Mouse (Mus musculus) midbrain, embryonic 15.5 days (tissue): ENCODE data around the gene Kcnh4. TPM values are rescaled to one million over a fixed set of nuclear protein-coding genes. Genes with fewer than 3 reads are reported as not detected.

Source experiments
- ATAC-seq: fragments of 200-750 bp; cut with Nextera tagmentation; replicated peaks from 2 replicates; pipeline ENCODE4 v1.8.0; 2017; ENCODE audit warnings: moderate TSS enrichment
- H3K27ac ChIP-seq: fragments of 300-500 bp; sonication (generic); 2 replicates; pipeline ENCODE4 v1.5.1; 2015; ENCODE audit warnings: mild to moderate bottlenecking, inconsistent platforms
- H3K27me3 ChIP-seq: fragments of 300-500 bp; sonication (generic); replicated peaks from 2 replicates; pipeline ENCODE4 v1.6.1; 2015; ENCODE audit warnings: inconsistent platforms
- H3K36me3 ChIP-seq: fragments of 300-500 bp; sonication (generic); replicated peaks from 2 replicates; pipeline ENCODE4 v1.6.1; 2015; ENCODE audit warnings: inconsistent platforms
- H3K4me1 ChIP-seq: fragments of 300-500 bp; sonication (generic); 2 replicates; pipeline ENCODE4 v1.6.1; 2015; ENCODE audit warnings: inconsistent platforms
- H3K4me2 ChIP-seq: fragments of 300-500 bp; sonication (generic); 2 replicates; pipeline ENCODE4 v1.6.1; 2015; ENCODE audit warnings: inconsistent platforms, mild to moderate bottlenecking, moderate library complexity
- H3K4me3 ChIP-seq: fragments of 300-500 bp; sonication (generic); 2 replicates; pipeline ENCODE4 v1.5.1; 2015; ENCODE audit warnings: mild to moderate bottlenecking, inconsistent platforms
- H3K9ac ChIP-seq: fragments of 300-500 bp; sonication (generic); 2 replicates; pipeline ENCODE4 v1.6.1; 2015; ENCODE audit warnings: mild to moderate bottlenecking, inconsistent platforms
- H3K9me3 ChIP-seq: fragments of 300-500 bp; sonication (generic); 2 replicates; pipeline ENCODE4 v1.6.1; 2016; ENCODE audit warnings: inconsistent platforms
- WGBS: fragments of 180-500 bp; shearing (Covaris S2); methylation state at CpG from one replicate; pipeline ENCODE4 v1.1.7; 2015; ENCODE audit warnings: mixed read lengths; 5-methylcytosine and 5-hydroxymethylcytosine counted together
- polyA plus RNA-seq: library from polyadenylated mRNA; unstranded; fragments of >200 nt; fragmentation: Nextera tagmentation; extraction: Ambion mirVana; gene quantifications from 2 replicates; pipeline ENCODE4 v1.2.1, GENCODE M21; 2015

The Kcnh4 gene
- polyA plus RNA-seq, 1 experiment from 2014 or later = 13.6 TPM

- peak overlapping the region; percentile 77 for H3K4me2 ChIP-seq
- peak; percentile 50 for ATAC-seq
- WGBS = under 1% methylated on average over 35 of the region's 35 CpGs
- H3K4me1 ChIP-seq = peaks cover 28% of the 10 kb centered on the region
- H3K9ac ChIP-seq = peak overlapping the region; percentile 77
- H3K27me3 ChIP-seq = no peaks in the 10 kb centered on the region
- peak overlapping the region; percentile 76 for H3K4me3 ChIP-seq
- no peaks in the 10 kb centered on the region for H3K9me3 ChIP-seq
- peak overlapping the region; percentile 74 for H3K27ac ChIP-seq
- peaks cover 9% of the 10 kb centered on the region; the same call in 1 of the 2 replicates for H3K36me3 ChIP-seq
Observed at GRCm38 (mm10) chr11:100758707-100759610, 783 bp downstream of the Kcnh4 start.

- H3K9me3 ChIP-seq = no peaks in the 10 kb centered on the region
- no peak overlapping the region for H3K4me3 ChIP-seq
- 90% methylated on average over 12 of the region's 12 CpGs for WGBS
- peak overlapping the region; percentile 77 for H3K4me2 ChIP-seq
- ATAC-seq = no peak
- no peaks in the 10 kb centered on the region for H3K27me3 ChIP-seq
- H3K36me3 ChIP-seq = peaks cover 9% of the 10 kb centered on the region; the same call in 1 of the 2 replicates
- H3K27ac ChIP-seq = no peak overlapping the region
- peaks cover 28% of the 10 kb centered on the region for H3K4me1 ChIP-seq
- no peak overlapping the region for H3K9ac ChIP-seq
Observed at GRCm38 (mm10) chr11:100757566-100757965, 2.2 kb downstream of the Kcnh4 start.

DNA sequence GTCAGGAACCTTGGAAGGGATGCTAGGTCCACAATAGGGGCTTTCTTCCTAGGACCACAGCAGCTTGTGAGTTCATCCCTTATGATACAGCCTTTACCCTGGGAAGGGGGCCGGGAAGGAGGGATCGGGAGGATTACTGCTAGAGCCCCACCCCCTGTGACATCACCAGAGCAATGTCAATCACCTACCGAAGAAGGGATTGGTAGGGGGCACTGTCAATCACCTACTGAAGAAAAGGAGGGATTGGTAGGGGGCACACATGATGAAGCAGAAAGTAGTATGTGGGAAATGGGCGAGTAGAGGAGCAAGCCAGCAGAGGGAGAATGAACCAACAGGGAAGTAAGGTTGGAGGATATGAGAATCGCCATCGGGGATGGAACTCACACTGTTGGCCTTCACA is 3.3 kb downstream of the Kcnh4 start:
- 72% methylated on average over 6 of the region's 6 CpGs for WGBS
- Histone ChIP-seq H3K36me3 (peaks cover 14% of the 10 kb centered on the region), H3K9me3 (no peaks in the 10 kb centered on the region)

DNA sequence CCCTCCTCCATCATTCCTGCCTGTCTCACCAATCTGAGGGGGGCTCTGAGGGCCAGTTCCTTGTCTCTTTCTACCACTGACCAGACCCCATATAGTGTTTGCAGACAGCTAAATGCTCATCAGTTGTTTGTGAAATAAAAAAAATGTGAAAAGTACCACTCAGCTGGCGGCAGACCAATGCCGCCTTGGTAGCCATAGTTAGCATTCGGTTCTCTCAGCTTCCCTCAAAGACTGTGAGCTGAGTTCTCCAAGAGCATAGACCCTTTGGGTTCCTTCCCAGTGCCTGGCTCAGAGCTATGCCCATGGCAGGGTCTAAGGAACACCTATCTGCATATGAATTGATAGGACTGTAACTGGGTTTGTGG is 5.1 kb downstream of the Kcnh4 start:
- Histone ChIP-seq H3K9me3 (no peaks in the 10 kb centered on the region), H3K27me3 (0 out of 2 replicates have a peak, but pooled peaks cover 1% of the 10 kb centered on the region), H3K4me3 (no peak overlapping the region), H3K36me3 (peaks cover 16% of the 10 kb centered on the region), H3K4me2 (no peak overlapping the region), H3K27ac (no peak overlapping the region), H3K9ac (no peak overlapping the region), H3K4me1 (peaks cover 18% of the 10 kb centered on the region)
- ATAC-seq = no peak
- 93% methylated on average over 3 of the region's 3 CpGs for WGBS

More for the DNA sequence above, 3.3 kb downstream of the Kcnh4 start:
- H3K27ac ChIP-seq = no peak overlapping the region
- H3K4me1 ChIP-seq = peaks cover 28% of the 10 kb centered on the region
- H3K4me2 ChIP-seq = no peak overlapping the region
- no peaks in the 10 kb centered on the region for H3K27me3 ChIP-seq
- no peak overlapping the region for H3K4me3 ChIP-seq
- H3K9ac ChIP-seq = no peak overlapping the region
- ATAC-seq = no peak

GRCm38 (mm10) chr11:100754021-100754692 is 5.6 kb downstream of the Kcnh4 start:
- Histone ChIP-seq H3K4me2 (no peak overlapping the region), H3K27ac (no peak overlapping the region), H3K4me3 (no peak overlapping the region), H3K27me3 (0 out of 2 replicates have a peak, but pooled peaks cover 4% of the 10 kb centered on the region), H3K9me3 (no peaks in the 10 kb centered on the region), H3K36me3 (peaks cover 19% of the 10 kb centered on the region), H3K4me1 (peaks cover 13% of the 10 kb centered on the region), H3K9ac (no peak overlapping the region)
- WGBS = 86% methylated on average over 12 of the region's 12 CpGs
- no peak for ATAC-seq

DNA sequence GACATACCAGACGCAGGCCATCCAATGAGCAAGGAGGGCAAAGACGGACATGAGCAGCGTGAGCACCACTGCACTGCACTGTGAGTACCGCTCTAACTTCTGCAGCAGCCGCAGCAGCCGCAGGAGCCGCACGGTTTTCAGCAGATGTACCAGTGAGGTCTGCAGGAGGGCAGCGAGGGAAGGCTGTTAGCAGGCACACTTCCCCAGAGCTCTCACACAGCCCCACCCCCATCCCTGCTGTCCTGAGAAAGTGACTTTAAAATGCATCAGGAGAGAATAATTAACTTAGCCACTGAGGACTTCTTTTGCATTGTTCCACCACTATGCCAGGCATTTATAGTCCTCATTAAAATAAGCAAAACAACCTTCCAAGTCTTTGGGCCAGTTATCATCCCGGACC is 7.4 kb downstream of the Kcnh4 start:
- H3K9ac ChIP-seq = no peak overlapping the region
- ATAC-seq = no peak

DNA sequence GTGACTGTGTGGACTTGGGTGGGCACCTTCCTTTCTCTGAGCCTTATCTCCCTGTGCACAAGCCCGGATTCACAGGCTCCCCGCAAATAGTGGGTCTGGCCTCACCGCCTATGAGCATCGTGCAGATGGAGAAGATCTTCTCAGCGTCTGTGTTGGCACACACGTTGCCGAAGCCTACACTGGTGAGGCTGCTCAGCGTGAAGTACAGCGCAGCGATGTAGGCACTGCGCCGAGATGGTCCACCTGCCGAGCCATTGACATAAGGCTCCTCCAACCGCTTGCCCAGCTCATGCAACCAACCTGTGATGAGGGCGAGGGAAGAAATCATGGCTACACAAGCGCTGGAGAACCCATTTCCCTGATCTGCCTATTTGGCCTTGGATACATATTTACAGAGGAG is 9.6 kb downstream of the Kcnh4 start:
- no peak overlapping the region for H3K9ac ChIP-seq
- H3K36me3 ChIP-seq = peaks cover 15% of the 10 kb centered on the region
- ATAC-seq = no peak
- no peak overlapping the region for H3K27ac ChIP-seq
- H3K4me3 ChIP-seq = no peak overlapping the region
- no peak overlapping the region for H3K4me2 ChIP-seq
- H3K27me3 ChIP-seq = 0 out of 2 replicates have a peak, but pooled peaks cover 4% of the 10 kb centered on the region
- no peaks in the 10 kb centered on the region for H3K9me3 ChIP-seq
- H3K4me1 ChIP-seq = no peaks in the 10 kb centered on the region
- 91% methylated on average over 16 of the region's 16 CpGs for WGBS

More for the DNA sequence above, 7.4 kb downstream of the Kcnh4 start:
- Histone ChIP-seq H3K27ac (no peak overlapping the region), H3K9me3 (no peaks in the 10 kb centered on the region), H3K4me1 (no peaks in the 10 kb centered on the region), H3K4me2 (no peak overlapping the region), H3K27me3 (0 out of 2 replicates have a peak, but pooled peaks cover 4% of the 10 kb centered on the region), H3K36me3 (peaks cover 19% of the 10 kb centered on the region), H3K4me3 (no peak overlapping the region)
- 44% methylated on average over 10 of the region's 10 CpGs for WGBS

- H3K36me3 ChIP-seq = peaks cover 11% of the 10 kb centered on the region
- no peak overlapping the region for H3K4me2 ChIP-seq
- H3K27me3 ChIP-seq = 0 out of 2 replicates have a peak, but pooled peaks cover 4% of the 10 kb centered on the region
- H3K27ac ChIP-seq = no peak overlapping the region
- 49% methylated on average over 25 of the region's 25 CpGs for WGBS
- ATAC-seq = no peak
- H3K9me3 ChIP-seq = no peaks in the 10 kb centered on the region
- no peak overlapping the region for H3K4me3 ChIP-seq
- H3K9ac ChIP-seq = no peak overlapping the region
- H3K4me1 ChIP-seq = no peaks in the 10 kb centered on the region
Observed at GRCm38 (mm10) chr11:100749469-100749868, 10.3 kb downstream of the Kcnh4 start.

GRCm38 (mm10) chr11:100748620-100749019 is 11.1 kb downstream of the Kcnh4 start:
- no peak overlapping the region for H3K4me3 ChIP-seq
- H3K36me3 ChIP-seq = peaks cover 10% of the 10 kb centered on the region
- H3K27me3 ChIP-seq = 0 out of 2 replicates have a peak, but pooled peaks cover 4% of the 10 kb centered on the region
- no peaks in the 10 kb centered on the region for H3K4me1 ChIP-seq
- no peak for ATAC-seq
- no peak overlapping the region for H3K9ac ChIP-seq
- no peak overlapping the region for H3K27ac ChIP-seq
- 74% methylated on average over 4 of the region's 4 CpGs for WGBS
- H3K4me2 ChIP-seq = no peak overlapping the region
- H3K9me3 ChIP-seq = no peaks in the 10 kb centered on the region

- H3K27ac ChIP-seq = no peak overlapping the region
- 0 out of 2 replicates have a peak, but pooled peaks cover 4% of the 10 kb centered on the region for H3K27me3 ChIP-seq
- 79% methylated on average over 5 of the region's 5 CpGs for WGBS
- H3K4me3 ChIP-seq = no peak overlapping the region
- H3K4me2 ChIP-seq = no peak overlapping the region
- no peaks in the 10 kb centered on the region for H3K4me1 ChIP-seq
- ATAC-seq = no peak
- H3K9ac ChIP-seq = no peak overlapping the region
- peaks cover 10% of the 10 kb centered on the region for H3K36me3 ChIP-seq
- no peaks in the 10 kb centered on the region for H3K9me3 ChIP-seq
Observed at GRCm38 (mm10) chr11:100747114-100747513, 12.6 kb downstream of the Kcnh4 start.

GRCm38 (mm10) chr11:100746546-100746945 is 13.2 kb downstream of the Kcnh4 start:
- 89% methylated on average over 10 of the region's 10 CpGs for WGBS
- ATAC-seq = no peak

DNA sequence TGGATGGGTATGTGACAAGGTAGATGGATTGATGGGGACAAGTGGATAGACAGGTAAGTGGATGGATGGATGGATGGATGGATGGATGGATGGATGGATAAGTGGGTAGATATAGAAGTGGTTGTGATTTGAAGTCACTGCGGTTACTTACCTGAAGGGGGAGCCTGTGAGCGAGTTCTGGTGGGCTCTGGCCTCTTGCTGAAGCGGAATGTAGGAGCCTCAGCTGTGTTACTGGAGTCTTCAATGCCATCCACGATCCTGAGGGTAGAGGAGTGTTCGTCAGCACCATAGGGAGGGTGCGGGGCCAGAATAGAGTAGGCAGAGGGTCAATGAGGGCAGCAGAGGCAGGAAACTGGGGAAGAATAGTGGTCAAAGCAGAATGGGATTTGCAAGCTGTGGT is 14.7 kb downstream of the Kcnh4 start:
- Histone ChIP-seq H3K27ac (no peak overlapping the region), H3K4me2 (no peak overlapping the region), H3K36me3 (peaks cover 11% of the 10 kb centered on the region; the same call in 1 of the 2 replicates), H3K27me3 (0 out of 2 replicates have a peak, but pooled peaks cover 4% of the 10 kb centered on the region), H3K4me3 (no peak overlapping the region), H3K4me1 (no peaks in the 10 kb centered on the region), H3K9ac (no peak overlapping the region), H3K9me3 (no peaks in the 10 kb centered on the region)
- ATAC-seq = peak; percentile 62
- 12% methylated on average over 6 of the region's 6 CpGs for WGBS

More at GRCm38 (mm10) chr11:100746546-100746945, 13.2 kb downstream of the Kcnh4 start:
- Histone ChIP-seq H3K4me2 (no peak overlapping the region), H3K9ac (no peak overlapping the region), H3K4me1 (no peaks in the 10 kb centered on the region), H3K36me3 (peaks cover 6% of the 10 kb centered on the region), H3K4me3 (no peak overlapping the region), H3K27me3 (0 out of 2 replicates have a peak, but pooled peaks cover 4% of the 10 kb centered on the region), H3K27ac (no peak overlapping the region), H3K9me3 (no peaks in the 10 kb centered on the region)
